Comparison of ENCODE assay signal across 9 mouse cellular contexts in the genomic region with DNA sequence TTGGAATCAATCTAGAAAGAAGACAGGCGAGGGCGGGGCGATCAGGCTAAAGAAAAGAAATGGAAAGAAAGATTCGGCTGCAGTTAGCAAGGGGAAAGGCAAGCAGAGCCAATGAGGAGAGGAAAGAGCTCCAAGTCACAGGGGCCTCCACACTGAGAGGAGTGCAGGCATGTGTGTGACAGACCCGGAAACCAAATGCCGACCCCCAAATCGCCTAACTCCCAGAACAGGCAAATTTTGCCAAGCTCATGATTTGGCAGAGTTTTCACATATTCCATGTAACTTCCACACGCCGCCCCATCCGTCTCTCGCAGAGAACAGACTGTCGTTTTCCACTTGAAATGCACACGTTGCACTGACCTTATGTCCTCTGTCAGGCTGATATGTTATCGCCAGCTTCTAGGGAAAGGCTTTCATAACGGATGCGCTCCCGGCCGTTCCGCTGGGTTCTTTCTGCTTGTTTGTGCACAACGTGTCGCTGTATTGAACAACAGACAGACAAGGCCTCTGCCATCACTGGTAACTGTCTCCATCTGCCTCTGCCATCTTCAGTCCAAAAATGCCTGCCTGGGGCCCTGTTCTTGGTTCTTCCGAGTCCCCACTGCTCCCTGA.
DNase-seq lines count a peak whose midpoint lies in the region; ATAC-seq and TF ChIP-seq lines count a peak whose summit lies in the region.
"Had no signal": no experiment of that assay in that cellular context is flagged by ENCODE, and none has a peak within 500 bp of the region (broad histone marks: within the 10 kb centered on the region; RNA-seq: fewer than 3 reads in every experiment).

No protein-coding gene starts in this region.

- H3K4me2 ChIP-seq in embryonic facial prominence, embryonic 14.5 days (ENCODE audit: low read depth, low read length): no peak overlapping the region
- H3K4me2 ChIP-seq in limb, embryonic 15.5 days: no peak overlapping the region
- no peak overlapping the region for H3K4me2 ChIP-seq in hindbrain, embryonic 12.5 days (replicated peaks)

- H3K27me3 ChIP-seq in embryonic facial prominence, embryonic 14.5 days (replicated peaks; ENCODE audit: control insufficient read depth, insufficient read depth, low read length): no peaks in the 10 kb centered on the region
- peaks cover 11% of the 10 kb centered on the region; the same call in 1 of the 2 replicates for H3K27me3 ChIP-seq in embryonic facial prominence, embryonic 10.5 days (replicated peaks; ENCODE audit: low read depth, poor library complexity, severe bottlenecking)
- no peaks in the 10 kb centered on the region for H3K27me3 ChIP-seq in limb, embryonic 15.5 days
- H3K27me3 ChIP-seq in limb, embryonic 10.5 days (ENCODE audit: low read depth, poor library complexity, severe bottlenecking): no peaks in the 10 kb centered on the region; the same call in 1 of the 2 replicates
- H3K27me3 ChIP-seq in cerebellum, adult 2 months (ENCODE audit: control insufficient read depth, insufficient read depth, low read length): no peaks in the 10 kb centered on the region
- peaks cover 15% of the 10 kb centered on the region for H3K27me3 ChIP-seq in hindbrain, embryonic 12.5 days

- TF ChIP-seq POLR2A in cerebellum, adult 2 months (IDR thresholded peaks at IDR 0.05; ENCODE audit: borderline replicate concordance, insufficient read depth, low read length): no peak

- no peaks in the 10 kb centered on the region for H3K9me3 ChIP-seq in embryonic facial prominence, embryonic 14.5 days (ENCODE audit: control insufficient read depth, low read length)
- H3K9me3 ChIP-seq in embryonic facial prominence, embryonic 10.5 days: no peaks in the 10 kb centered on the region
- no peaks in the 10 kb centered on the region for H3K9me3 ChIP-seq in limb, embryonic 15.5 days
- no peaks in the 10 kb centered on the region for H3K9me3 ChIP-seq in limb, embryonic 10.5 days (replicated peaks)
- H3K9me3 ChIP-seq in hindbrain, embryonic 12.5 days (replicated peaks): no peaks in the 10 kb centered on the region

- peak; percentile 24 for DNase-seq in embryonic facial prominence, embryonic 14.5 days (ENCODE audit: low spot score)
- no peak for DNase-seq in embryonic facial prominence, embryonic 10.5 days (ENCODE audit: low spot score)
- DNase-seq in limb, embryonic 10.5 days (ENCODE audit: low spot score): no peak
- DNase-seq in cerebellum, adult 2 months: peak; percentile 51 to 58
- no peak for DNase-seq in spleen, postnatal 36 days (ENCODE audit: low spot score in 2 of 2)
- DNase-seq in urinary bladder, postnatal 4 days (ENCODE audit: low spot score in 2 of 2): no peak
- DNase-seq: adrenal gland, adult 8-10 months had no signal

- no peak overlapping the region for H3K9ac ChIP-seq in embryonic facial prominence, embryonic 14.5 days (ENCODE audit: low read depth, low read length)
- no peak overlapping the region for H3K9ac ChIP-seq in limb, embryonic 15.5 days
- H3K9ac ChIP-seq in hindbrain, embryonic 12.5 days: no peak overlapping the region

- 73% methylated on average over 22 of the region's 22 CpGs for WGBS in embryonic facial prominence, embryonic 14.5 days
- WGBS in embryonic facial prominence, embryonic 10.5 days: 86% methylated on average over 22 of the region's 22 CpGs
- WGBS in limb, embryonic 15.5 days: 77% methylated on average over 22 of the region's 22 CpGs
- 82% methylated on average over 22 of the region's 22 CpGs for WGBS in limb, embryonic 10.5 days
- 28% methylated on average over 22 of the region's 22 CpGs for WGBS in cerebellum, adult 2 months
- 57% methylated on average over 22 of the region's 22 CpGs for WGBS in hindbrain, embryonic 12.5 days

- no peak overlapping the region for H3K4me3 ChIP-seq in embryonic facial prominence, embryonic 14.5 days (ENCODE audit: low read depth, low read length)
- no peak overlapping the region for H3K4me3 ChIP-seq in embryonic facial prominence, embryonic 10.5 days
- no peak overlapping the region for H3K4me3 ChIP-seq in limb, embryonic 15.5 days
- H3K4me3 ChIP-seq in limb, embryonic 10.5 days: no peak overlapping the region
- H3K4me3 ChIP-seq in cerebellum, adult 2 months (replicated peaks; ENCODE audit: insufficient read depth, low read depth, low read length): no peak overlapping the region
- no peak overlapping the region for H3K4me3 ChIP-seq in hindbrain, embryonic 12.5 days

- no peak overlapping the region for H3K27ac ChIP-seq in embryonic facial prominence, embryonic 14.5 days (replicated peaks; ENCODE audit: low read depth, low read length)
- H3K27ac ChIP-seq in embryonic facial prominence, embryonic 10.5 days (replicated peaks): no peak overlapping the region; the same call in 1 of the 2 replicates
- peak overlapping the region; percentile 7; the same call in 1 of the 2 replicates for H3K27ac ChIP-seq in limb, embryonic 15.5 days
- H3K27ac ChIP-seq in limb, embryonic 10.5 days: no peak overlapping the region
- H3K27ac ChIP-seq in cerebellum, adult 2 months (ENCODE audit: insufficient read depth, low read length): peak overlapping the region; percentile 23; the same call in 1 of the 2 replicates
- peak overlapping the region; percentile 42; the same call in 1 of the 2 replicates for H3K27ac ChIP-seq in hindbrain, embryonic 12.5 days

- TF ChIP-seq CTCF in cerebellum, adult 2 months (IDR thresholded peaks at IDR 0.05; ENCODE audit: borderline replicate concordance, insufficient read depth, low read depth, low read length): no peak

- no peak for ATAC-seq in embryonic facial prominence, embryonic 14.5 days (ENCODE audit: low read depth)
- ATAC-seq in limb, embryonic 15.5 days (ENCODE audit: insufficient number of reproducible peaks, low FRiP score, low TSS enrichment, low read depth): no peak
- no peak for ATAC-seq in hindbrain, embryonic 12.5 days (ENCODE audit: low FRiP score)

- H3K4me1 ChIP-seq in embryonic facial prominence, embryonic 14.5 days (ENCODE audit: control insufficient read depth, insufficient read depth, low read length): peaks cover 7% of the 10 kb centered on the region; the same call in 1 of the 2 replicates
- H3K4me1 ChIP-seq in embryonic facial prominence, embryonic 10.5 days: peaks cover 38% of the 10 kb centered on the region
- H3K4me1 ChIP-seq in limb, embryonic 15.5 days: no peaks in the 10 kb centered on the region
- H3K4me1 ChIP-seq in limb, embryonic 10.5 days: peaks cover 13% of the 10 kb centered on the region
- peaks cover 22% of the 10 kb centered on the region for H3K4me1 ChIP-seq in cerebellum, adult 2 months (ENCODE audit: control insufficient read depth, insufficient read depth, low read length)
- peaks cover 38% of the 10 kb centered on the region for H3K4me1 ChIP-seq in hindbrain, embryonic 12.5 days

- no peaks in the 10 kb centered on the region for H3K36me3 ChIP-seq in embryonic facial prominence, embryonic 14.5 days (ENCODE audit: control insufficient read depth, insufficient read depth, low read length)
- no peaks in the 10 kb centered on the region for H3K36me3 ChIP-seq in embryonic facial prominence, embryonic 10.5 days (replicated peaks)
- H3K36me3 ChIP-seq in limb, embryonic 15.5 days: no peaks in the 10 kb centered on the region
- H3K36me3 ChIP-seq in limb, embryonic 10.5 days: no peaks in the 10 kb centered on the region
- no peaks in the 10 kb centered on the region for H3K36me3 ChIP-seq in hindbrain, embryonic 12.5 days

Comparison
In these comparisons a context has a peak if more than half of its experiments do, and no peak if none do; other contexts are left out.
1. DNase-seq: peak in embryonic facial prominence, embryonic 14.5 days (single experiment) and cerebellum, adult 2 months (2 of 2); none in embryonic facial prominence, embryonic 10.5 days (single experiment), limb, embryonic 10.5 days (single experiment), spleen, postnatal 36 days (0 of 2) and urinary bladder, postnatal 4 days (0 of 2).
2. H3K27ac ChIP-seq: peak in limb, embryonic 15.5 days (single experiment), cerebellum, adult 2 months (single experiment) and hindbrain, embryonic 12.5 days (single experiment); none in embryonic facial prominence, embryonic 14.5 days (single experiment), embryonic facial prominence, embryonic 10.5 days (single experiment) and limb, embryonic 10.5 days (single experiment).